Mouse (Mus musculus): Measurements from ENCODE around the gene Rad9b. TPM values are rescaled to one million over a fixed set of nuclear protein-coding genes. Genes with fewer than 3 reads are reported as not detected.

Rad9b gene
- polyA plus RNA-seq, 2 experiments, result 2.3 to 2.7 TPM

DNA sequence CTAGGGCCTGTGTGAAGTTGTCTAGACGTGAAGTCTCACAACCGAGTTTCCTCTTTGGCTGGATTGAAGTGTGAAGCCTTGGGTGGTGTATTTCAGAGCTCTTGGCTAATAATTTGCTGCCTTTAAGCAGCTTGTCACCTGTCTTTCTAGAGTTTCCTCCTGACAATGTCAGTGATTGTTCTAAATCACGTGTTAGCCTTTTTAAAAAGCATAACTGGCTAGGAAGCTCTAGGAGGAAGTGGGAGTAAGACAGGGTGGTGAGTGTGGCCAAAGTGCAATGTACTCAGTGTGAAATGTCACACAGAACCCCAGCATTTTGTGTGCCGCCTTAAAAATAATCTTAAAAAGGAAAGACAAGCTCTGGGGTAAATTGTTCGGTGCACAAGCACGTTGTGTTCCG is 10.3 kb downstream of the Rad9b start:
- H3K27ac ChIP-seq, result no peak overlapping the region
- H3K27me3 ChIP-seq (ENCODE audit: control insufficient read depth, insufficient read depth, low read length), result no peaks in the 10 kb centered on the region
- no peak overlapping the region for H3K9ac ChIP-seq (replicated peaks)
- H3K9me3 ChIP-seq (ENCODE audit: control insufficient read depth, low read length), result no peaks in the 10 kb centered on the region
- no peak overlapping the region for H3K4me2 ChIP-seq (ENCODE audit: low read depth)
- TF ChIP-seq EP300 (IDR thresholded peaks at IDR 0.05; ENCODE audit: low read depth), result no peak
- no peak for TF ChIP-seq CTCF (IDR thresholded peaks at IDR 0.05; ENCODE audit: low read depth)
- no peak overlapping the region for H3K4me3 ChIP-seq (ENCODE audit: insufficient read depth in 1 of 2, low read depth in 2 of 2, low read length in 2 of 2)
- ATAC-seq (ENCODE audit: insufficient read depth) (no peak), DNase-seq (ENCODE audit: low read depth in 3 of 3, low spot score in 3 of 3) (peak in 1 of 3 experiments; percentile 4)
- H3K4me1 ChIP-seq (replicated peaks; ENCODE audit: control insufficient read depth in 2 of 2, insufficient read depth in 2 of 2, low read length in 1 of 2), result no peaks in the 10 kb centered on the region
- H3K36me3 ChIP-seq (replicated peaks; ENCODE audit: control insufficient read depth, insufficient read depth, low read depth), result no peaks in the 10 kb centered on the region
- WGBS (ENCODE audit: insufficient replicate concordance), result 39% methylated on average over 7 of the region's 7 CpGs

DNA sequence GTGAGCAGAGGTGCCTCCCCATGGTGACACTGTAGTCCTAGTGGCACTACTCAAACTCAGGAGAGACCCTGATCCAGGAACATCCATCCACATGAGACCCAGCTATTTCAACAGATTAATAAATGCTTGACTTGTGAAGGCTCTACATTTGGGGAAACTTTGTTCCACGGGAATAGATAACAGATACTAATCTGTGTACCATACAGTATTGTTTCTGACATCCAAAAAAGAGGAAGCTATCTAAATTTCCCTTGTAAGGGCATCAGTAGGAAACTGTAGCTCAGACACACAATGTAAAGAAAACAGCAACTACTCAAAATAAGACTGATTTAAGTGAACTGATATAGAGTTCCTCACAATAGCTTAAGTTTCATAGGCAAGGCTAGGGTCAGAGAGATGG is 11.2 kb downstream of the Rad9b start:
- no peak overlapping the region for H3K9ac ChIP-seq (replicated peaks)
- DNase-seq (ENCODE audit: low read depth in 3 of 3, low spot score in 3 of 3) (no peak), ATAC-seq (ENCODE audit: insufficient read depth) (no peak)
- no peak for TF ChIP-seq EP300 (IDR thresholded peaks at IDR 0.05; ENCODE audit: low read depth)
- TF ChIP-seq CTCF (IDR thresholded peaks at IDR 0.05; ENCODE audit: low read depth), result no peak
- no peaks in the 10 kb centered on the region for H3K4me1 ChIP-seq (replicated peaks; ENCODE audit: control insufficient read depth in 2 of 2, insufficient read depth in 2 of 2, low read length in 1 of 2)
- no peak overlapping the region for H3K4me2 ChIP-seq (ENCODE audit: low read depth)
- H3K27ac ChIP-seq, result no peak overlapping the region
- 13% methylated on average over 1 of the region's 1 CpGs for WGBS (ENCODE audit: insufficient replicate concordance)
- no peaks in the 10 kb centered on the region for H3K27me3 ChIP-seq (ENCODE audit: control insufficient read depth, insufficient read depth, low read length)
- no peaks in the 10 kb centered on the region for H3K9me3 ChIP-seq (ENCODE audit: control insufficient read depth, low read length)
- no peaks in the 10 kb centered on the region for H3K36me3 ChIP-seq (replicated peaks; ENCODE audit: control insufficient read depth, insufficient read depth, low read depth)
- H3K4me3 ChIP-seq (ENCODE audit: insufficient read depth in 1 of 2, low read depth in 2 of 2, low read length in 2 of 2), result no peak overlapping the region

DNA sequence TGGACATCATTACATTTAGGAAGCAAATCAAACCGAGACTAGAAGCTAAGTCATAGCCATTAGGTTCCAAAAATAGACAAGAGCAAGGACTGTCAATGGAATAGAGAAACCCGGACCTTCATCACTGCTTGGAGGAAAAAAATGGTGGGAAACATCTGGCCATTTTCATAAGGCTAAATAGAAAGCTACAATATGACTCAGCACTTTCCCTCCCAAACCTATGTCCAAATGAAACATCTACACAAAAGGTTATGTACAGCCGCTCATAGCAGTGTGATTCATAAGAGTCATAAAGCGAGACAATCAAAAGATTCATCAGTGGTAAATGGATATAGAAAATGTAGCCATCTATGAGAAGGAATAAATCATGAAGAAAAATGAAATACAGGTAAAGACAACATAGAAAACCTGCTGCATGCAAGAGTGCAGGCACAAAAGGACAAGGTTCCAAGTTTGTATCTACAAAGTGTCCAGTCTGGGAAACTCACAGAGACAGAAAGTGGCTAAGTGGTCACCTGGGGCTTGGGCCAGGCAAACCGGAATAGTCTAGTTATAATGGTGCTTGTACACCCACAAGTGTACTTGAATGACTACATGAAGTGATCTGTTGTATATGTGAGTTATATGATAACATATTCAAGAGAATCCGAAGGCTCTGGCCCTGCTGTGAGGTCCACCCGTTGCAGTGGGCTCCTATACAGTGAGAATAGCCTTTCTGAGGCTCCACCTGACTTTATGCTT is 17.3 kb downstream of the Rad9b start:
- no peaks in the 10 kb centered on the region for H3K36me3 ChIP-seq (replicated peaks; ENCODE audit: control insufficient read depth, insufficient read depth, low read depth)
- WGBS (ENCODE audit: insufficient replicate concordance), result 69% methylated on average over 7 of the region's 7 CpGs
- DNase-seq (ENCODE audit: low read depth in 3 of 3, low spot score in 3 of 3), result no peak

DNA sequence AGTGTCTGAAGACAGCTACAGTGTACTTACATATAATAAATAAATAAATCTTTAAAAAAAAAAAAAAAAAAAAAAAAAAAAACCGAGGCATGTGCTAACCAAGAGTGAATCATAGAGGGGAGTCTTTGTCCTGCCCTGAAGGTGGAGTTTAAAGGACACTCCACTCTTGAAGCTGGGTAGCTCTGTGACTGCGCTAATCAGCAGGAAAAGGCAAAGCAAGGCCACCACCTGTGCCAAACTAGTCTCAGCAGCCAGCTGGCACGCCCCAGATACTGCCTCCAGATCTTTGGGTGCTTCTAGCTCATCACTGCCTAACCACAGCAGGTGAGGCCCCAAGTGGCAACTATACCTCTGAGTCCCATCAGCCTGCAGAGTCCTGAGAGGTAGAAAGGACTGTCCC is 19.4 kb downstream of the Rad9b start:
- Histone ChIP-seq H3K27me3 (ENCODE audit: control insufficient read depth, insufficient read depth, low read length) (no peaks in the 10 kb centered on the region), H3K9ac (replicated peaks) (no peak overlapping the region), H3K4me1 (replicated peaks; ENCODE audit: control insufficient read depth in 2 of 2, insufficient read depth in 2 of 2, low read length in 1 of 2) (no peaks in the 10 kb centered on the region), H3K36me3 (replicated peaks; ENCODE audit: control insufficient read depth, insufficient read depth, low read depth) (no peaks in the 10 kb centered on the region), H3K27ac (no peak overlapping the region), H3K4me2 (ENCODE audit: low read depth) (no peak overlapping the region), H3K4me3 (ENCODE audit: insufficient read depth in 1 of 2, low read depth in 2 of 2, low read length in 2 of 2) (no peak overlapping the region), H3K9me3 (ENCODE audit: control insufficient read depth, low read length) (no peaks in the 10 kb centered on the region)
- TF ChIP-seq EP300 (IDR thresholded peaks at IDR 0.05; ENCODE audit: low read depth) (no peak), CTCF (IDR thresholded peaks at IDR 0.05; ENCODE audit: low read depth) (no peak)
- 53% methylated on average over 3 of the region's 3 CpGs for WGBS (ENCODE audit: insufficient replicate concordance)
- DNase-seq (ENCODE audit: low read depth in 3 of 3, low spot score in 3 of 3) (no peak), ATAC-seq (ENCODE audit: insufficient read depth) (no peak)

More for the DNA sequence above, 17.3 kb downstream of the Rad9b start:
- no peak overlapping the region for H3K9ac ChIP-seq (replicated peaks)
- no peaks in the 10 kb centered on the region for H3K4me1 ChIP-seq (replicated peaks; ENCODE audit: control insufficient read depth in 2 of 2, insufficient read depth in 2 of 2, low read length in 1 of 2)
- H3K27me3 ChIP-seq (ENCODE audit: control insufficient read depth, insufficient read depth, low read length), result no peaks in the 10 kb centered on the region
- H3K27ac ChIP-seq, result no peak overlapping the region
- H3K9me3 ChIP-seq (ENCODE audit: control insufficient read depth, low read length), result no peaks in the 10 kb centered on the region
- TF ChIP-seq EP300 (IDR thresholded peaks at IDR 0.05; ENCODE audit: low read depth) (no peak), CTCF (IDR thresholded peaks at IDR 0.05; ENCODE audit: low read depth) (no peak)
- no peak overlapping the region for H3K4me2 ChIP-seq (ENCODE audit: low read depth)
- no peak for ATAC-seq (ENCODE audit: insufficient read depth)
- H3K4me3 ChIP-seq (ENCODE audit: insufficient read depth in 1 of 2, low read depth in 2 of 2, low read length in 2 of 2), result no peak overlapping the region

DNA sequence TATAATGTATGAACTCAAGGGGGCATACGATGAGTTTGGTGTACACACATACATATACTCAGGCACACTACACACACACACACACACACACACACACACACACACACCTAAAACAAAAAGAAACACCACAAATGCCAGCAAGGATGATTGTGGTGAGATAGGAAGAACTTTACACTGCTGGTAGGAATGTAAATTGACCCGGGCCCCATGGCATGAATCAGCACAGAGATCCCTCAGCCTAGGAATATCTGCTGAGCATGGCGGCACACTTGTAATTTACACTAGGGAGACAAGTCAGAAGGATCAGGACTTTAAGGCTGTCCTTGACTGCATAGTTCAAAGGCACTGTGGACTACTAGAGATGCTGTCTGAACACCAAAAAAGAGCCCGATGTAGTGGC is 23.8 kb downstream of the Rad9b start:
- ATAC-seq (ENCODE audit: insufficient read depth) (no peak), DNase-seq (ENCODE audit: low read depth in 3 of 3, low spot score in 3 of 3) (no peak)
- H3K9ac ChIP-seq (replicated peaks), result no peak overlapping the region
- H3K4me3 ChIP-seq (ENCODE audit: insufficient read depth in 1 of 2, low read depth in 2 of 2, low read length in 2 of 2), result no peak overlapping the region
- no peaks in the 10 kb centered on the region for H3K9me3 ChIP-seq (ENCODE audit: control insufficient read depth, low read length)
- H3K36me3 ChIP-seq (replicated peaks; ENCODE audit: control insufficient read depth, insufficient read depth, low read depth), result no peaks in the 10 kb centered on the region; the same call in 1 of the 2 replicates
- 66% methylated on average over 4 of the region's 4 CpGs for WGBS (ENCODE audit: insufficient replicate concordance)
- no peak overlapping the region for H3K4me2 ChIP-seq (ENCODE audit: low read depth)
- no peaks in the 10 kb centered on the region for H3K4me1 ChIP-seq (replicated peaks; ENCODE audit: control insufficient read depth in 2 of 2, insufficient read depth in 2 of 2, low read length in 1 of 2)
- TF ChIP-seq EP300 (IDR thresholded peaks at IDR 0.05; ENCODE audit: low read depth), result no peak
- TF ChIP-seq CTCF (IDR thresholded peaks at IDR 0.05; ENCODE audit: low read depth), result no peak
- H3K27me3 ChIP-seq (ENCODE audit: control insufficient read depth, insufficient read depth, low read length), result no peaks in the 10 kb centered on the region
- H3K27ac ChIP-seq, result no peak overlapping the region
